Mouse (Mus musculus): ENCODE data around the gene Ero1lb. TPM values are rescaled to one million over a fixed set of nuclear protein-coding genes. Genes with fewer than 3 reads are reported as not detected.

Gene Ero1lb
- 10 to 100 TPM; 11.2 TPM for total RNA-seq (2021)
- long read RNA-seq, experiment 1, partial matches to known transcripts: 2 of 5 reads
- long read RNA-seq, experiment 1, other reads (novel, unspliced or antisense): 3 of 5 reads
- long read RNA-seq, experiment 2, partial matches to known transcripts: 1 of 5 reads
- long read RNA-seq, experiment 2, other reads (novel, unspliced or antisense): 4 of 5 reads

- peak; percentile 97 to 100 for DNase-seq (ENCODE audit: low spot score in 2 of 2)
These were observed at the start of gene Ero1lb for GRCm38 (mm10) chr13:12565621-12566390. TSS of gene Ero1lb (plus strand) at chr13:12565874.

GRCm38 (mm10) chr13:12519371-12519770 is 46.3 kb upstream of the Ero1lb start:
- no peak for DNase-seq (ENCODE audit: low spot score in 2 of 2)

DNA sequence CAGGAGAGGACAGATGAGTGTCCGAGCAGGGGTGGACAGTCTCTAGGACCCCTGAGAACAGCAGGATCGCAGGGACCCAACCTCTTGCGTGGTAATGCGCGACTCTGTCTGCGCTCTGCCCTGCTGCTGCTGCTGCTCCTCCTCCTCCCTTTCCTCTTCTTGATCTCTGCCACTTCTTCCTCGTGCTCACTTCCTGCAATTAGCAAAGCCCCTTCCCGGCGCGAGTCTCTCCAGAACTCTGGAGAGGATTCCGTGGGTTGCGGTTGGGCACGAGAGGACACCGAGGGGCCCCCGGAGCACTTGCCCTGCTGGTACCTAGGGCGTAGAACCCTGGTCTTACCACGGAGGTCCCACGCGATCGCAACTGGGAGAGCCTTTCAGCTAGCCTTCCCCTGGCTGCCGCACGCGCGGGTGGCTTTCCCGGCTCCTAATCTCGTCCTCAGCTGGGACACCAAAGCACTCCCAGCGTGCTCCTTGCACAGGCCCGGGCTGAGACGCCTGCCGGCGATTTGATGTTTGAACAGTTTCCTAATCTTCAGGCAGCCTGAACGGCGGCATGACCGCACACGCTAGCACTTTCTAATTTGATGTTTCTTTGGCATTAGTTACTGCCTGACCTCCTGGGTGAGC is 45.6 kb upstream of the Ero1lb start, which contains the start of gene Edaradd:
Gene Edaradd (minus strand): TSS at position 484 of the 630 bp plus-strand sequence.
- DNase-seq (ENCODE audit: low spot score in 2 of 2): peak in 1 of 2 experiments; percentile 22

DNA sequence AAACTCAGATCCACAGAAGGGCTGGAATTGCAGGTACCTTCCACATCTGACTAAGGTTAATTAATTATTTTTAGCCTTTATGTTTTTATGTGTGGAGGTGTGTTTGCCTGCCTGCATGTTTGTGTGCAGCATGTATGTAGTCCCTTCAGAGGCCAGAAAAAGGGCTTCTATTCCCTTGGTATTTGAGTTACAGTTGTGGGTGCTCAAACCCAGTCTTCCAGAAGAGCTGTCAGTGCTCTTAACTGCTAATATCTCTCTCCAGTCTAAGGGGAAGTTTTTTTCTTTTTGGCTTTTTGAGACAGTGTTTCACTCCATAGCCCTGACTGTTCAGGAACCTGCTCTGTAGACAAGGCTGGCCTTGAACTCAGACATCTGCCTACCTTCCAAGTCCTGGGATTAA is 43.3 kb upstream of the Ero1lb start:
- no peak for DNase-seq (ENCODE audit: low spot score in 2 of 2)

GRCm38 (mm10) chr13:12525678-12526077 is 40.0 kb upstream of the Ero1lb start:
- DNase-seq (ENCODE audit: low spot score in 2 of 2): no peak

DNA sequence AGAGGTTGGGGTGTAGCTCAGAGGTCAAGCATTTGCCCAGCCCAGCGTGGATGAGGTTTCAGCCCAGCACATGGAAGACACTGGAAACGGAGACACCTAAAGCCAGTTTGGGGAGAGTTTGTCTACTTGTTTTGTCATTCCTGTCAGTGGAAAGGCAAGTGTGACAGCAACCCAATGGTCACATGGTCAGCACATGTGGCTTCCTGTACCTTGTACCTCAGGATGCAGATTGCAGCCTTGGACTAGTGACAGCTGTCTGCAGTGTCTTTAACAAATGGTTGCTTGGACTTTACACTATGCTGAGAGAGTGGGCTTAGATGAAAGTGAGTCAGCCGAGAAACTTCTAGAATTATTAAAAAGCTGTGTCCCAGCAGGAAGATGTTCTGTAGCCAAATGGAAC is 31.0 kb upstream of the Ero1lb start:
- DNase-seq (ENCODE audit: low spot score in 2 of 2): no peak

DNA sequence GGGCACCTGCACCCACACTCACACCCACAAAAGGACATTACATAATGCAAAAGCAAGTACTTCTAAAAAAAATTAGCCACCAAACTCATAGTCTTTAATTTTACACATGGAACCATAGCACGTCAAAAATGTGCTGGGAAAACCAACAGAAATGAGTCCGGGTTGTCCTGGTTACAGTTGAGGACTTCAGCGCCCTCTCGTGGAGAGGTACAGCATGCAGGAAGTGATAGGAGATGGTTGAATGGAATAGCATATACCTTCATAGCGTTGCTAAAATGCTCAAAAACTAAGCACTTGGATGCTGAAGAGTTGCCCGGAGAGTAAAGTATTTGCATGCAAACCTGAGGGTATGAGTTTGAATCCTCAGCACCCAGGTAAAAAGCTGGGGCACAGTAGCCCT is 27.7 kb upstream of the Ero1lb start:
- DNase-seq (ENCODE audit: low spot score in 2 of 2): no peak

GRCm38 (mm10) chr13:12539716-12540115 is 26.0 kb upstream of the Ero1lb start:
- DNase-seq (ENCODE audit: low spot score in 2 of 2): no peak

DNA sequence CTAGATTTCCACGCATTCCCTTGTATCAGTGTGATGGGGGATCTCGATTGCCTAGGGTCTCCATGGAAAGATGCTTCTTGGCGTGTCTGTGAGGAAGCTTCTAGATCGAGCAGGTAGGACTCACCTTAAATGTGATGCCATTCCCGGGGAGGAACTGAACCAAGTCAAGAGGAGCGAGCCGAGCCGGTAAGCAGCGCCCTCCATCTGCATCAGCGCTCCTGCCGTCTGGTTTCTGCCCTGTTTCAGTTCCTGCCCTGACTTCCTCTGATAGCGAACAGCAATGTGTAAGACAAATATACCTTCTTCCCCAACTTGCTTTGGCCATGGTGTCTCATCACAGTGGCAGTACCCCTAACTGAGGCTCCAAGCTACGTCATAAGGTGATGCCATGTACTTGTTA is 25.6 kb upstream of the Ero1lb start:
- no peak for DNase-seq (ENCODE audit: low spot score in 2 of 2)

- DNase-seq (ENCODE audit: low spot score in 2 of 2): no peak
These were observed 23.4 kb upstream of the Ero1lb start for GRCm38 (mm10) chr13:12542006-12542981.

DNA sequence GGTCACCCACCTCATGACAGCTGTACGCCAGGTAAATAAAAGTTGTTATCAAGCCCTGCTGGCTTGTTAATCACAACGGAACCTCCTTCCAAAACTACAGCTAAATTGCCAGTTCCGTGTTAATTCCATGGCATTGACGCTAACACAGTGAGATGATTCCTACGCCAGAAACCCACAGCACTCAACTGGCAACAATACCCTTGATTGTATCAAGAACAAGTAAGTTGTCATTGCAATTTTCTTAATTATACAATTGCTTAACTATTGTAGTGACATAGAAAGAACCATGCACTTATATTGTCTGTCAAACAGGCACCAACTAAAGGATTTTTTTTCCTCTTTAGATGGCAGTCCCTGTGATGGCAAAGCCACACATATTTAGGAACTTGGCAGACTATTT is 22.4 kb upstream of the Ero1lb start:
- no peak for DNase-seq (ENCODE audit: low spot score in 2 of 2)

DNA sequence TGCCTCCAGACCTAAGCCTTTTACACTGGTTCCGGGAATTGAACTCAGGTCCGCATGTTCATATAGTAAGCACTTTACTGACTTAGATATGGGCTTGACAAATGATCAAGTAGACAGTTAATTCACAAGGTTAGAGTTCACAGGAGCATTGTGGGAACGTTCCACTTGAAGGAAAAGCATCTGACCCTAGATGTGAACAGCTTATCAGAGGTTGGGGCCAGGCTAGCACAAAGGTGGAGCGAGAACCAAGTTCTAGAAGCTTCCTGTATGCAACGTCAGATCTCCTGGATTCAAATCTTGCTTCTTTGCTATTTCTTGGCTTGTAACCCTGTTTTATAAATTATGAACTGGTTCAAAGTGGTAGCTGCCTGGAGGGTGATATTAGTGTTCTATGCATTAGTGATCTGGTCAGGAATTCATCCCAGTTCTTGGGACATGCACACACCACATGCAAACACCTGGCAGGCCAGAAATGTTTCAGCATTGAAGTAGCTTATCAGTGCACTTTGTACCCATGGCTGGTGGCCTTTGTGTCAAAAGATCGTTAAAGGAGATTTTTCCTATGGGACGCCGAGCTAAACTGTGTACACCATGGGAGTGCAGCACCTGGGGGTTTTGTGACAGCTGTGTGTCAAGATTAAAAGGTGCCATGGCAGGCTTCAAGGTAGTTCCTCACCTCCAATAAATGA is 21.6 kb upstream of the Ero1lb start:
- no peak for DNase-seq (ENCODE audit: low spot score in 2 of 2)

DNA sequence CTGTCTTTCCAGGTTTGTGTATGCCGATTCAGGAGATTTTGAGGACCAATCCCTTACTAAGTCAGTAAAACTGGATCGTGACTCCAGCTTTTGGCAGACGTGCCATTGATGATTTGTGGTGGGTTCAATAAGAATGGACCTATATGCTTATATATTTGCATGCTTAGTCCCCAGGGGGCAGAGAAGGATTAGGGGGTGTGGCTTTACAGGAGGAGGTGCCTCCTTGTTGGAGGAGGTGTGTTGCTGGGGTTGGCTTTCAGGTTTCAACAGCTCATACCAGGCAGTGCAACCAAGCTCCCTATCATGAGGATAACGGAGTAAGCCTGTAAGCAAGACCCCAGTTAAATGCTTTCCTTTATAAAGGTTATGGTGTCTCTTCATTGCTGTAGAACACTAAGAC is 11.5 kb upstream of the Ero1lb start:
- no peak for DNase-seq (ENCODE audit: low spot score in 2 of 2)

- DNase-seq (ENCODE audit: low spot score in 2 of 2): no peak
These were observed 6.6 kb upstream of the Ero1lb start for GRCm38 (mm10) chr13:12559044-12559443.

DNA sequence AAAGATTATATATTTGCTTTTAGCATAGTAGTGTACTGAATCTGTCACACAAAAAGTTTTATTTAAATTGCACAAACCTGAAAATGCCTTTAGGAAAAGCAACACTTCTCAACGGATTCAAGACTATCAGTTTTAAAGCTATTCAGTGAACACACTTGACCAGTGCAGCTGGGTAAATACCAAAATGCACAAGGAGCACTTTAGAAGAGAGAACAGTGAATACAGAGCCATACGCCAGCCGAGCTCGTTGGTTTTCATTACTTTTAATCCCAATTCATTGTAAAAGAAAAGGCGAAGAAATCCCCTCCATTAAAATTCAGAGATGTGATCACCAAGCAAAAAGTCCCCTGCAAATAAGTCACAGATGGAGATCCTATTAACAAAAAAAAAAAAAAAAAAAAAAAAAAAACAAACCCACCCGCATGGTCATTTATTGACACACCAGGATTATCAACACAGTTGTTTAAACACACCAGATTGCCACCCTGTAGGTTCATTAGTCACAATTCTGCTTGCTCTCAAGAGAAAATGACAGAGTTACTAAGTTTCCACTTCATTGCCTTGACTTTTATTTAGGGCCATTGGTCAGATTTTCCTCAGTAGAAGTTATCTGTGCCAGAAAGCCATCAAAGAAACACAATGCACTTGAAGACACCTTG is 6.1 kb upstream of the Ero1lb start:
- DNase-seq (ENCODE audit: low spot score in 2 of 2): no peak

DNA sequence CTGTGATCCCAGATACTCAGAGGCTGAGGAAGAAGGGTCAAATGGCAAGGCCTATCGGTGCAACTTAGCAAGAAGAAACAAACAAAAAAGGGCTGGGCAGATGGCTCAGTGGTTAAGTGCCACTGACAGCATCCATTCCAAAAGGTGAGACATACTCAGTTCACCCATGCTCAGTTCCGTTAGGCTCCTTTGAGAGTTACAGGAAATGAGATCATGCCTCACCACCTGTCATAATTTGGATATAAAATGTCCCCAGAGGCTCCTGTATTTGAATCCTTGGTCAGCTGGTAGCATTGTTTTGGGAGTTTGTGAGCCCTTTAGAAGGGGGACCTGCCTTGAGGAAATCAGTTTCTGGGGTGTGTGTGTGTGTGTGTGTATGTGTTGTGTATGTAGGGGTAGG is 3.9 kb upstream of the Ero1lb start:
- no peak for DNase-seq (ENCODE audit: low spot score in 2 of 2)

GRCm38 (mm10) chr13:12562256-12562655 is 3.4 kb upstream of the Ero1lb start:
- DNase-seq (ENCODE audit: low spot score in 2 of 2): no peak

- no peak for DNase-seq (ENCODE audit: low spot score in 2 of 2)
These were observed 2.3 kb downstream of the Ero1lb start for GRCm38 (mm10) chr13:12567936-12568335.

GRCm38 (mm10) chr13:12568597-12569469 is 3.2 kb downstream of the Ero1lb start:
- no peak for DNase-seq (ENCODE audit: low spot score in 2 of 2)

Data from layer of hippocampus, postnatal 14 days (tissue).